Mouse (Mus musculus): ENCODE measurements at regions not wholly inside any gene's neighbourhood (a gene's known extent, or its start where the extent isn't known, plus 50 kb on each side); places are given as distances from the start of the nearest gene placed in this dataset.

- DNase-seq: no peak
Observed at GRCm38 (mm10) chr9:30175376-30175775, 212.4 kb upstream of the Ntm start.

- DNase-seq: no peak
Observed at GRCm38 (mm10) chr9:30183409-30183808, 220.5 kb upstream of the Ntm start.

GRCm38 (mm10) chr9:30184996-30185763, 222.2 kb upstream of the Ntm start:
- no peak for DNase-seq

- no peak for DNase-seq
Observed at GRCm38 (mm10) chr9:30186261-30186660, 223.3 kb upstream of the Ntm start.

GRCm38 (mm10) chr9:30190078-30190477, 227.1 kb upstream of the Ntm start:
- DNase-seq: no peak

- peak; percentile 39 for DNase-seq
Observed at GRCm38 (mm10) chr9:30191119-30191518, 228.2 kb upstream of the Ntm start.

- no peak for DNase-seq
Observed at GRCm38 (mm10) chr9:30191902-30192301, 229.0 kb upstream of the Ntm start.

GRCm38 (mm10) chr9:30194866-30195265, 231.9 kb upstream of the Ntm start:
- no peak for DNase-seq

GRCm38 (mm10) chr9:30202411-30202810, 224.5 kb upstream of the Snx19 start:
- DNase-seq: no peak

GRCm38 (mm10) chr9:30207631-30208030, 219.3 kb upstream of the Snx19 start:
- peak; percentile 14 for DNase-seq

- no peak for DNase-seq
Observed at GRCm38 (mm10) chr9:30209806-30210205, 217.1 kb upstream of the Snx19 start.

GRCm38 (mm10) chr9:30212471-30213075, 214.3 kb upstream of the Snx19 start:
- DNase-seq: peak; percentile 73

GRCm38 (mm10) chr9:30234501-30235163, 192.3 kb upstream of the Snx19 start:
- DNase-seq: peak; percentile 63

GRCm38 (mm10) chr9:30235791-30236190, 191.1 kb upstream of the Snx19 start:
- no peak for DNase-seq

- DNase-seq: no peak
Observed at GRCm38 (mm10) chr9:30242107-30242506, 184.8 kb upstream of the Snx19 start.

- DNase-seq: peak; percentile 66
Observed at GRCm38 (mm10) chr9:30264533-30265168, 162.3 kb upstream of the Snx19 start.

GRCm38 (mm10) chr9:30271081-30271480, 155.8 kb upstream of the Snx19 start:
- no peak for DNase-seq

GRCm38 (mm10) chr9:30273836-30274235, 153.1 kb upstream of the Snx19 start:
- no peak for DNase-seq

- no peak for DNase-seq
Observed at GRCm38 (mm10) chr9:30278231-30278630, 148.7 kb upstream of the Snx19 start.

GRCm38 (mm10) chr9:30283080-30283770, 143.7 kb upstream of the Snx19 start:
- peak; percentile 18 for DNase-seq

- DNase-seq: peak; percentile 11
Observed at GRCm38 (mm10) chr9:30283771-30284148, 143.1 kb upstream of the Snx19 start.

GRCm38 (mm10) chr9:30284562-30285323, 142.2 kb upstream of the Snx19 start:
- no peak for DNase-seq

All from right cerebral cortex, postnatal 25 days (tissue).